Mouse (Mus musculus) large intestine, adult 2 months (tissue): ENCODE results near the gene Nrip3. TPM values are rescaled to one million over a fixed set of nuclear protein-coding genes. Genes with fewer than 3 reads are reported as not detected.

Source experiments
- DNase-seq: peaks from one replicate; pipeline ENCODE4 v3.0.0-alpha.2; 2012; ENCODE audit warnings: low read depth, low spot score
- WGBS: fragments of 180-500 bp; shearing (Covaris S2); methylation state at CpG from one replicate; pipeline ENCODE4 v1.1.7; 2018; 5-methylcytosine and 5-hydroxymethylcytosine counted together
- polyA plus RNA-seq: library from polyadenylated mRNA; depleted of rRNA; stranded (reverse); fragments of >200 nt; gene quantifications from 2 replicates; pipeline ENCODE4 v1.2.3, GENCODE M21; 2012

Nrip3 gene
- polyA plus RNA-seq, 1 experiment: 0.22 TPM

- DNase-seq: no peak
Observed at GRCm38 (mm10) chr7:109772251-109772650, 9.6 kb downstream of the Nrip3 start.

DNA sequence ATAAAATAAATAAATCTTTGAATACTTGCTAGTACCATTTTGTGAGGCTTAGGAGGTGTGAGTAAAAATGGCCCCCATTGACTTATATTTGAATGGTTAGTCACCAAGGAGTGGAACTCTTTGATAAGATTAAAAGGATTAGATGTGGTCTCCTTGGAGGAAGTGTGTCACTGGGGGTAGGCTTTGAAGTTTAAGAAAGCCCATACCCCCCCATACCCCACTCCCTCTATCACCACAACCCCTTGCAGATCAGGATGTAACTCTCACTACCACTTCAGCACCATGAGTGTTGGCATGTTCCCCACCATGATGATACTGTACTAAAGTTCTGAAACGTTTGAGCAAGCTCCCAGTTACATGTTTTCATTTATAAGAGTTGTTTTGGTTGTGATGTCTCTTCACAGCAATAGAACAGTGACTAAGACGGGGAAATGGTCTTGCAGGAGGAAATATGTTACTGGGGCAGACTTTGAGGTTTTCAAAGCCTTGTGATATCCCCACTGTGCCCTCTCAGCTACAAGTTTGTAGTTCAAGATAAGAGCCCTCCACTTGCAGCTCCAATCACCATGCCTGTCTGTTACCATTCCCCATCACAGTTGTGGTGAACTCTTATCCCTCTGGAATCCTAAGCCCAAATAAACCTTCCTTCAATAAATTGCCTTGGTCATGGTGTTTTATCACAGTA, 13.0 kb downstream of the Nrip3 start:
- WGBS: 50% methylated on average over 2 of the region's 2 CpGs

GRCm38 (mm10) chr7:109767575-109768350, 14.1 kb downstream of the Nrip3 start:
- no peak for DNase-seq
- 77% methylated on average over 7 of the region's 7 CpGs for WGBS

More for the DNA sequence above, 13.0 kb downstream of the Nrip3 start:
- no peak for DNase-seq

DNA sequence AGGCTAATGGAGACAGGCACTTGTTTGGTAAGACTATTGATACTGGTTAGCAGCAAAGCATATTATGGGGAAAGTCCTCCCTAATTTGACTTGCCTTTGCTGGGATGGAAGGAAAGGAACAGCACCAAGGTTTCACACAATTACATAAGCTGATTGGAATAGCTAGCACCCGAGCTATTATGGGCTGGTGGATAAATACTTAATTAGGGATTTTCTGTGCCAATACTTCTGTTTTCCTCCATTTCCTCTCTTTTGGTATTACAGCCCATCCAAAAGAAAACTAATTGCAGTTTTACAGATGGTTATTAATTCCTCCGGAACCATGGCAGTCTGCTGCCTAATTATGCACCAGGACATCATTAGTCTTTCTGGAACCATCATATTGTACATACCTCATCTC, 17.8 kb downstream of the Nrip3 start:
- no peak for DNase-seq

GRCm38 (mm10) chr7:109756291-109756690, 25.5 kb downstream of the Nrip3 start:
- DNase-seq: no peak
- WGBS: 56% methylated on average over 3 of the region's 3 CpGs

More for the DNA sequence above, 17.8 kb downstream of the Nrip3 start:
- WGBS: 77% methylated on average over 2 of the region's 2 CpGs

GRCm38 (mm10) chr7:109754034-109754433, 27.8 kb downstream of the Nrip3 start:
- 88% methylated on average over 8 of the region's 8 CpGs for WGBS
- DNase-seq: no peak

- peak; percentile 48 for DNase-seq
- under 1% methylated on average over 74 of the region's 74 CpGs for WGBS
Observed at GRCm38 (mm10) chr7:109752008-109752925, 29.6 kb downstream of the Nrip3 start, which contains the start of gene Tmem9b. Gene Tmem9b, minus strand, starts transcription at chr7:109752875.

DNA sequence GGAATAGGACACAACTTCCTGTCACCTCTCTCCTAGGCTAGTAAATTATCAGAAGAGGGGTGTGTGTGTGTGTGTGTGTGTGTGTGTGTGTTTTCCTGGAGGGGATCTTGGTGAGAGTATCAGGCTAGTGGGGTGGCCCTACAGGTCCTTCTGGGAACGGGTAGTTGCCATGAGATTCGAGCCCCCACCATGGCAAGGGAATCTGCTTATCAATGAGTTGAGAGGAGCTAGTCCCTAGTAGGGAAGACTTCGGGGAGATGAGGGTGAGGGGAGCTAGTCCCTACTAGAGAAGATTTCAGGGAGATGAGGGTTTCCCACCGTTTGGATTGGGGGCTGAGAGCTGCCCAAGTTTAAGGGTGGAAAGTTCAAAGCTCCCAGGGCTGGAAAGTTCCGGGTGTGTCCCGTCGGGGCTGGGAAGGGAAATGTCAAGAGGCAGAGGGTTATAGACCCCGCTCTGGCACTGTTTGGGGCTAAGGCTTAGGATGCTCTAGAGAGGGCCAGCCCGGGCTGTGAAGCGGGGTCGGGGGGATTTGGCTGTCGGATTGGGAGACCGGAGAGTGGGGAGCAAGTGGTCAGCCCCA, 30.3 kb downstream of the Nrip3 start:
- DNase-seq: peak; percentile 35
- WGBS: 2% methylated on average over 13 of the region's 13 CpGs

- DNase-seq: no peak
- WGBS: 39% methylated on average over 1 of the region's 1 CpGs
Observed at GRCm38 (mm10) chr7:109747747-109748146, 34.1 kb downstream of the Nrip3 start.

GRCm38 (mm10) chr7:109741703-109742102, 40.1 kb downstream of the Nrip3 start:
- no peak for DNase-seq

DNA sequence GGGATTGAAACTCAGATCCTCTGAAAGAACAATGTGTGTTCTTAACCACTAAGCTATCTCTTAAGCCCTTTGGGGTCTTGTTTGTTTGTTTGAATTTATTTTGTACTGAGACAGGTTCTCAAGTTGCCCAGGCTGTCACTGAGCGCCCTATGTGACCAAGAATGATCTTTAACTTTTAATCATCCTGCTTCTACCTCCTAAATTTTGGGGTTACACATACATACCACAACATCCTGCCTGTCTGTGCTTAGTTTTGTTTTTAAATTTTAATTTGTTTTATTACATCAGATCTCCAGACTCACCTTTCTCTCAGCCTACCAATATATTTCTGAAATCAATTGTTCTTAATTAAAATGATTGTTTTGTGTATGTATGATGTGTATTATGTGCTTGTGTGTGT, 40.8 kb downstream of the Nrip3 start:
- 100% methylated on average over 1 of the region's 1 CpGs for WGBS

More at GRCm38 (mm10) chr7:109741703-109742102, 40.1 kb downstream of the Nrip3 start:
- 86% methylated on average over 4 of the region's 4 CpGs for WGBS

GRCm38 (mm10) chr7:109739822-109740370, 41.9 kb downstream of the Nrip3 start:
- DNase-seq: no peak
- 35% methylated on average over 5 of the region's 5 CpGs for WGBS

More for the DNA sequence above, 40.8 kb downstream of the Nrip3 start:
- no peak for DNase-seq

DNA sequence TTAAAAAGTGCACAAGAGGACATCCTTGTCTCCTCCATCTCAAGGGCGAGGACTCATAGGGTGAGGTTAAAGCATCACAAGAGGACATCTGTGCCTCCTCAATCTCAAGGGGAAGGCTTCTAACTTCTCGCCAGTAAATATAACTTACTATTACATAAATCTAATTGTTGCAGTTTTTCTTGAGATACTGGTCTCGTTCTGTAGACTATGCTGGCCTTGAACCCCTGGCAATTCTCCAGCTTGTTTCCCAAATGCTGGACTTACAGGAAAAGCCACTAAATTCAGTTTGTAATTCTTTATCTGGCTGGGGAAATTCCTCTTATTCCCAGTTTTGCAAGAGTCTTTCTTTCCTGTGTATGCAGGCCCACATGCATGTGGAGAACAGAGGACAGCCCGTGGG, 47.0 kb downstream of the Nrip3 start:
- 64% methylated on average over 4 of the region's 4 CpGs for WGBS
- DNase-seq: no peak

DNA sequence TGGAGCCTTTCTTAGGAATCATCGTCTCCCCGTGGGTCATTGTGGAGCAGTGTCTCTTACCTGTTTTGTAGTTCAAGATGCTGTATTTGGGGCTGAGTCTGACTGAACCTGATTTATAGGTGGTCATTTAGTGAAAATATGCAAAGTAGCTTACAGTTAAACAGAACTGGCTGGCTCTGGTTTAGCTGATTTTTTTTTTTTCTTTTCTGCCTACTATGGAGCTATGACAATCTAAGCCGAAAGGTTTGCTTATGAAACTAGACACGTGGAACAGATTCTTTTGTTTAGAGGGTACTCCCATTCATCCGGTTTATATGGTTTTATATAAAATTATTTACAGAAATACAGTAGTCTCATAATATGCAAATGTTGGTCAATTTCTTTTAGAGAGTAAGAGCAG, 50.2 kb downstream of the Nrip3 start, which contains the start of gene Ascl3:
Gene Ascl3, minus strand, starts transcription at position 101 of the 400 bp plus-strand sequence.
- DNase-seq: no peak
- WGBS: 85% methylated on average over 5 of the region's 5 CpGs

DNA sequence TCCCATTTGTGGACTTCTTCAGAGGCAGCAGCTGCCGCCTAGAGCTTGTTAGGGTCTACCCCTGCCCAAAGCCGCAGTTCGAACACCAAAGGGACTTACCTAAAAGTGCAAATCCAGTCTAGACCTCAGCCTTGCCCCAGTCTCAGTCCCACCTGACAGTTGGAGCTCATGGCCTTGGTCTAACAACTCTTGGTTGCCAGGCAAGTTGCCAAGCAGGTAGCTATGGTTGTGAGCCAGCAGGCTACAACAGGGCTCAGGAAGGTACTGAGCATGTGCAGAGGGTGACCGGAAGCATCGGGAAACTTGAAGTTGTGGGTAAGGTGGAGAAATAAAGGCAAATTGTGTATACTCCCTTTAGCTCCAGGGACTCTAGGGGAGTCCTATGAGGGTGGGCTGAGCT, 58.1 kb downstream of the Nrip3 start, which contains the start of gene BC051019:
Gene BC051019, minus strand, starts transcription at position 154 of the 400 bp plus-strand sequence.
- 69% methylated on average over 5 of the region's 5 CpGs for WGBS
- DNase-seq: no peak

DNA sequence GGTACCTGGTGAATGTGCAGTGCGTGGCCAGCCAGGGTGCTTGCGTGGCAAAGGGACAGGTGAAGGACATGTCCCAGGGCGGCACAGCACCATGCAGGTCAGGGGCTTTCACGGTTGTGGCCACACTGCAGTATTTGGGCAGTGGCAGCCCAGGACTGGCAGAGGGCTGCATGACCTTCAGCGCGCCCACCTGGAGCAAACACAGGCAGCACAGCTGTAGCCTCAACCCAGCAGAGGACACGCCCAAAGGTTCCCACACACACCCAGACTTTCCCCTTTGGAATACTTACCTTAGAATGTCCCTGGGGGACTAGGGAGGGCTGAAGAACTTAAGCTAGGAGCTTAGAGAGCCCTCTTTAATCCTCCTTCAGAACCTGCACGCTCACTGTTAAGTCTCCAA, 58.7 kb downstream of the Nrip3 start:
- 70% methylated on average over 8 of the region's 8 CpGs for WGBS
- DNase-seq: no peak

GRCm38 (mm10) chr7:109722618-109723017, 59.2 kb downstream of the Nrip3 start:
- no peak for DNase-seq
- 98% methylated on average over 2 of the region's 2 CpGs for WGBS

- DNase-seq: no peak
Observed at GRCm38 (mm10) chr7:109719286-109719685, 62.5 kb downstream of the Nrip3 start.

DNA sequence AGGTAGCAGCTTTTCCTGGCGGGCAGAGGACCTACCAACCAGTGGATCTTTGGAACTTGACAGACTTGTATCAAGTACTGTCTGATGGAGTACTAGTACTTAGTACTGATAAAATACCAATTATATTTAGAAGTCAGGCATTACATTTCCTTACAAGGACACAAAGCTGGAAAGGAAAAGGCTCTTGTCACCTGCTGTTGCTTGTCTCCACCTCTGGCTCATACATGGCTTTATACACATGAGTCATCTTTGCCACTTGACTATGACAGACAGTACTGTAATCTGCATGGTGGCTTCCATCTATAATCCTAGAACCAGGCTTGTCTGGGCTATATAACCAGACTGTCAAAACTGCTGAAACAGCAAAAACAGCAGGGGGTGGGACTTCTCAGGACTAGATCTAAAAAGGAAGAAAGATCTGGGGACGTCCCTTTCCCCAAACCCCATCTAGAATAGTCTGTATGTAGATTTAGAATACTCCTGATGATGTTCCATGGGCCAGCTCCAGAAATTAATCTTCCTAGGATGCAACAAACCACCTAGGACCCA, 68.3 kb downstream of the Nrip3 start:
- no peak for DNase-seq
- WGBS: 92% methylated on average over 2 of the region's 2 CpGs

More at GRCm38 (mm10) chr7:109719286-109719685, 62.5 kb downstream of the Nrip3 start:
- 69% methylated on average over 9 of the region's 9 CpGs for WGBS
